Mouse (Mus musculus): ENCODE measurements around the gene Cyp4f17.
"Not testable (repeated sequence)": the region's sequence is repeated elsewhere in the genome, so short reads cannot be mapped to it uniquely, and the experiment has no call there.

Cyp4f17 gene

GRCm38 (mm10) chr17:32505851-32506728, at the start of gene Cyp4f17:
Gene Cyp4f17 (plus strand): TSS chr17:32506050.
- DNase-seq (ENCODE audit: low spot score in 2 of 2): no peak

GRCm38 (mm10) chr17:32468494-32468893, 37.4 kb upstream of the Cyp4f17 start:
- no peak for DNase-seq (ENCODE audit: low spot score in 2 of 2)

GRCm38 (mm10) chr17:32470795-32471194, 35.1 kb upstream of the Cyp4f17 start:
- DNase-seq (ENCODE audit: low spot score in 2 of 2): no peak

GRCm38 (mm10) chr17:32472176-32472575, 33.7 kb upstream of the Cyp4f17 start:
- no peak for DNase-seq (ENCODE audit: low spot score in 2 of 2)

- DNase-seq (ENCODE audit: low spot score in 2 of 2): no peak
Observed at GRCm38 (mm10) chr17:32474954-32475560, 30.8 kb upstream of the Cyp4f17 start.

GRCm38 (mm10) chr17:32477204-32477603, 28.6 kb upstream of the Cyp4f17 start:
- no peak for DNase-seq (ENCODE audit: low spot score in 2 of 2)

- DNase-seq (ENCODE audit: low spot score in 2 of 2): no peak
Observed at GRCm38 (mm10) chr17:32478727-32479126, 27.1 kb upstream of the Cyp4f17 start.

GRCm38 (mm10) chr17:32479554-32480506, 26.0 kb upstream of the Cyp4f17 start:
- no peak for DNase-seq (ENCODE audit: low spot score in 2 of 2)

GRCm38 (mm10) chr17:32481766-32482165, 24.1 kb upstream of the Cyp4f17 start:
- no peak for DNase-seq (ENCODE audit: low spot score in 2 of 2)

- peak; percentile 10 to 44 for DNase-seq (ENCODE audit: low spot score in 2 of 2)
Observed at GRCm38 (mm10) chr17:32483200-32483599, 22.6 kb upstream of the Cyp4f17 start.

GRCm38 (mm10) chr17:32492349-32492980, 13.4 kb upstream of the Cyp4f17 start:
- no peak for DNase-seq (ENCODE audit: low spot score in 2 of 2)

- peak; percentile 18 to 82 for DNase-seq (ENCODE audit: low spot score in 2 of 2)
Observed at GRCm38 (mm10) chr17:32494601-32495000, 11.2 kb upstream of the Cyp4f17 start.

GRCm38 (mm10) chr17:32500511-32500910, 5.3 kb upstream of the Cyp4f17 start:
- DNase-seq (ENCODE audit: low spot score in 2 of 2): not testable (repeated sequence)

GRCm38 (mm10) chr17:32501051-32501450, 4.8 kb upstream of the Cyp4f17 start:
- no peak for DNase-seq (ENCODE audit: low spot score in 2 of 2)

- DNase-seq (ENCODE audit: low spot score in 2 of 2): no peak
Observed at GRCm38 (mm10) chr17:32503111-32503510, 2.7 kb upstream of the Cyp4f17 start.

GRCm38 (mm10) chr17:32506729-32507245, 937 bp downstream of the Cyp4f17 start:
- DNase-seq (ENCODE audit: low spot score in 2 of 2): no peak

- no peak for DNase-seq (ENCODE audit: low spot score in 2 of 2)
Observed at GRCm38 (mm10) chr17:32516126-32516525, 10.3 kb downstream of the Cyp4f17 start.

GRCm38 (mm10) chr17:32521981-32522380, 16.1 kb downstream of the Cyp4f17 start:
- no peak for DNase-seq (ENCODE audit: low spot score in 2 of 2)

GRCm38 (mm10) chr17:32522386-32522785, 16.5 kb downstream of the Cyp4f17 start:
- DNase-seq (ENCODE audit: low spot score in 2 of 2): no peak

- no peak for DNase-seq (ENCODE audit: low spot score in 2 of 2)
Observed at GRCm38 (mm10) chr17:32522816-32523215, 17.0 kb downstream of the Cyp4f17 start.

- no peak for DNase-seq (ENCODE audit: low spot score in 2 of 2)
Observed at GRCm38 (mm10) chr17:32523895-32524294, 18.0 kb downstream of the Cyp4f17 start.

Data from left cerebral cortex, adult 9 months (tissue).